Mouse (Mus musculus) liver, embryonic 15.5 days (tissue): ENCODE results near the gene Atpif1. TPM values are rescaled to one million over a fixed set of nuclear protein-coding genes. Genes with fewer than 3 reads are reported as not detected.
A peak's percentile ranks its signal among the peaks of the same experiment; 100 is the strongest.

Source experiments
- ATAC-seq: fragments of 200-750 bp; cut with Nextera tagmentation; 2 replicates; pipeline ENCODE4 v1.8.0; 2017; ENCODE audit warnings: moderate number of reproducible peaks, mild to moderate bottlenecking, moderate library complexity; ENCODE audit not compliant: insufficient read depth
- H3K27ac ChIP-seq: fragments of 300-500 bp; sonication (generic); replicated peaks from 2 replicates; pipeline ENCODE4 v1.5.1; 2015; ENCODE audit warnings: mild to moderate bottlenecking, inconsistent platforms
- H3K27me3 ChIP-seq: fragments of 300-500 bp; sonication (generic); 2 replicates; pipeline ENCODE4 v1.6.1; 2015; ENCODE audit warnings: mild to moderate bottlenecking, inconsistent platforms
- H3K36me3 ChIP-seq: fragments of 300-500 bp; sonication (generic); replicated peaks from 2 replicates; pipeline ENCODE4 v1.6.1; 2015; ENCODE audit warnings: moderate library complexity, mild to moderate bottlenecking, inconsistent platforms
- H3K4me1 ChIP-seq: fragments of 300-500 bp; sonication (generic); replicated peaks from 2 replicates; pipeline ENCODE4 v1.6.1; 2015; ENCODE audit warnings: inconsistent platforms
- H3K4me2 ChIP-seq: fragments of 300-500 bp; sonication (generic); 2 replicates; pipeline ENCODE4 v1.6.1; 2015; ENCODE audit warnings: moderate library complexity, mild to moderate bottlenecking, inconsistent platforms
- H3K4me3 ChIP-seq: fragments of 300-500 bp; sonication (generic); replicated peaks from 2 replicates; pipeline ENCODE4 v1.5.1; 2015; ENCODE audit warnings: mild to moderate bottlenecking, inconsistent platforms
- H3K9ac ChIP-seq: fragments of 300-500 bp; sonication (generic); 2 replicates; pipeline ENCODE4 v1.6.1; 2015; ENCODE audit warnings: moderate library complexity, mild to moderate bottlenecking, inconsistent platforms
- H3K9me3 ChIP-seq: fragments of 300-500 bp; sonication (generic); replicated peaks from 2 replicates; pipeline ENCODE4 v1.6.1; 2016; ENCODE audit warnings: inconsistent platforms
- WGBS: fragments of 180-500 bp; shearing (Covaris S2); methylation state at CpG from one replicate; pipeline ENCODE4 v1.1.7; 2015; ENCODE audit warnings: mixed read lengths; ENCODE audit not compliant: insufficient replicate concordance; 5-methylcytosine and 5-hydroxymethylcytosine counted together
- polyA plus RNA-seq: library from polyadenylated mRNA; unstranded; fragments of >200 nt; fragmentation: Nextera tagmentation; extraction: Ambion mirVana; gene quantifications from 2 replicates; pipeline ENCODE4 v1.2.1, GENCODE M21; 2015

The Atpif1 gene
- polyA plus RNA-seq, 1 experiment from 2014 or later: 1,178 TPM

DNA sequence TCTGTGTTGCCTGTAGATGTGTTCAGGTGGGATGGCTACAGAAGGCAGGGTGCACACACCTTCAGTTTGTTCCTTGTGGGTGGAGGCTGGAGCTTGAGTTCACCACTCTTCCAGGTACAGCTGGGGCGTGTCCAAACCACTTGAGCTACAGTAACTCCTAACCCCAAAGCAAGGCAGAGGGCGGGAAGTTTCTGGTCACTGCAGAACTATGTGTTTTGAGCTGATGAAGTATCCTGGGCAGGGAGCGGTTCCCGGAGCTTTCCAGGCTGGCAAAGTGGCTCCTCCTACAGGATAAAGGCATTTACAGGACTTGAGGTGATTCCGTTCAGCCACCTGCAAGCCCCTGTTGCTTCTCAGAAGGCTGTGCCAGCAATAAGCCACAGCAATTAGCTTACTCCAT lies 20.8 kb upstream of the Atpif1 start:
- ATAC-seq: no peak
- Histone ChIP-seq H3K4me2 (no peak overlapping the region), H3K27me3 (no peaks in the 10 kb centered on the region), H3K4me3 (no peak overlapping the region), H3K36me3 (peaks cover 52% of the 10 kb centered on the region), H3K9me3 (no peaks in the 10 kb centered on the region), H3K9ac (no peak overlapping the region), H3K27ac (no peak overlapping the region), H3K4me1 (peaks cover 19% of the 10 kb centered on the region)
- 65% methylated on average over 5 of the region's 5 CpGs for WGBS

DNA sequence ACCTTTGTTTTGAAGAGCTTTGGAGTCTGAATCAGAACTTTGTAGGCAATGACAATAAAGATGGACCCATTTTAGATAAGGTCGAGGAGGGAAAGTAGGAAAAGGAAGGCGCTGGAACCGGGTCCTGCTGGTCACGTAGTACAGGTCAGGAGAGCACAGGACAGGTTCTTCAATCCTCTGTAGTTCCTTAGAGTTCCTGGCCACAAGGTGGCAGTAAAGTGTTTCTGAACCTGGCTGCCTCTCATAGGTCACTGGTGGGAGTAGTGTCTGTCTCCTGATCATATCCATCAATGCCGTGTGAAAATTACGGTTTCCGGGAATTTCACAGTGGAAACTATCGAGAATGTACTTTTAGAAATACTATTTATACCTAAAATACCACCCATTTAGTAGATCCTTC lies 12.4 kb upstream of the Atpif1 start:
- H3K4me3 ChIP-seq: no peak overlapping the region
- ATAC-seq: peak; percentile 66; the same call in 1 of the 2 replicates

GRCm38 (mm10) chr4:132542724-132543123 lies 9.3 kb upstream of the Atpif1 start:
- ATAC-seq: no peak
- Histone ChIP-seq H3K4me2 (no peak overlapping the region), H3K4me1 (peaks cover 16% of the 10 kb centered on the region), H3K36me3 (peaks cover 96% of the 10 kb centered on the region), H3K9me3 (no peaks in the 10 kb centered on the region), H3K9ac (no peak overlapping the region), H3K27me3 (no peaks in the 10 kb centered on the region), H3K4me3 (no peak overlapping the region), H3K27ac (0 out of 2 replicates have a peak overlapping the region, but pooled peaks have one; percentile 11)
- WGBS: 33% methylated on average over 1 of the region's 1 CpGs

More for the DNA sequence above, 12.4 kb upstream of the Atpif1 start:
- Histone ChIP-seq H3K4me2 (no peak overlapping the region), H3K9me3 (no peaks in the 10 kb centered on the region), H3K27ac (no peak overlapping the region), H3K27me3 (no peaks in the 10 kb centered on the region), H3K36me3 (peaks cover 99% of the 10 kb centered on the region), H3K4me1 (peaks cover 3% of the 10 kb centered on the region; the same call in 1 of the 2 replicates), H3K9ac (no peak overlapping the region)
- WGBS: 34% methylated on average over 8 of the region's 8 CpGs

DNA sequence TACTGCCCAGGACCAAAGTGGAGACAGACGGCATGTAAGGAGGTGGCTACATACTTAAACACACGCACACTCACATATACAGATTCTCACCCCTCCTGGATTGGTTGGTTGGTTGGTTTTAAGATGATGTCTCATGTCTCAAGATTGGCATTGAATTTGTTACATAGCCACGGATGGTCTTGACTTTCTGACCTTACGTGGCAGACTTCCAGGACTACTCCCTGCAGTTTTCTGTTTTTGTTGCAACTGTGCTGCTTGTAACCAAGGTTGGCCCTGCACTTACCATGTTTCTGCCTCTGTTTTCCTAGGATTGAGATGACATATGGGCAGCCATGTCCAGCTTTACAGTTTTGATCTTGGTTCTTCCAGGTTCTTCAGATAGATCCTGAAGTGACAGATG lies 8.0 kb upstream of the Atpif1 start:
- H3K9ac ChIP-seq: no peak overlapping the region
- H3K4me1 ChIP-seq: peaks cover 29% of the 10 kb centered on the region
- no peaks in the 10 kb centered on the region for H3K27me3 ChIP-seq
- H3K4me3 ChIP-seq: no peak overlapping the region
- peaks cover 93% of the 10 kb centered on the region for H3K36me3 ChIP-seq
- ATAC-seq: no peak
- H3K4me2 ChIP-seq: no peak overlapping the region
- 89% methylated on average over 4 of the region's 4 CpGs for WGBS
- no peak overlapping the region for H3K27ac ChIP-seq
- H3K9me3 ChIP-seq: no peaks in the 10 kb centered on the region

DNA sequence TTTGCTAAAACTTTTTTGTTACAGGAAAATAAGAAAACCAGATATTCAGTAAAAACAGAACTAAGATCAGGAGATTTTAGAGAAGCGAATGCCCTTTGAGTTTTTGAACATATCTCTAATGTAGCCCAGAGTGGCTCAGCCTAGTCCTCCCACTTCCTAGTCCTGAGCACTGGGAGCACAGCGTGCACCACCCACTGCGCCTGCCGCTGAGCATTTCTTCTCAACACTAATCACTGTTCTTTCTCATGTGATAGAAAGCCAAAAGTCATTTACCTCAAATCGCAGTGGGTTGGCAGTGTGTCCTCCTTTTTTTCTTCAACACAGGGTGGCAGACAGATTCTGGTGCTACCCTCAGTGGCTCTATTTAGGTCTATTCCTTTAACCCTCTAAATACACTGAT lies 6.0 kb upstream of the Atpif1 start:
- H3K4me3 ChIP-seq: no peak overlapping the region
- ATAC-seq: no peak
- H3K36me3 ChIP-seq: peaks cover 74% of the 10 kb centered on the region
- H3K4me1 ChIP-seq: peaks cover 37% of the 10 kb centered on the region
- WGBS: 88% methylated on average over 5 of the region's 5 CpGs
- no peaks in the 10 kb centered on the region for H3K9me3 ChIP-seq
- no peak overlapping the region for H3K27ac ChIP-seq
- no peaks in the 10 kb centered on the region for H3K27me3 ChIP-seq
- H3K9ac ChIP-seq: no peak overlapping the region
- H3K4me2 ChIP-seq: no peak overlapping the region

DNA sequence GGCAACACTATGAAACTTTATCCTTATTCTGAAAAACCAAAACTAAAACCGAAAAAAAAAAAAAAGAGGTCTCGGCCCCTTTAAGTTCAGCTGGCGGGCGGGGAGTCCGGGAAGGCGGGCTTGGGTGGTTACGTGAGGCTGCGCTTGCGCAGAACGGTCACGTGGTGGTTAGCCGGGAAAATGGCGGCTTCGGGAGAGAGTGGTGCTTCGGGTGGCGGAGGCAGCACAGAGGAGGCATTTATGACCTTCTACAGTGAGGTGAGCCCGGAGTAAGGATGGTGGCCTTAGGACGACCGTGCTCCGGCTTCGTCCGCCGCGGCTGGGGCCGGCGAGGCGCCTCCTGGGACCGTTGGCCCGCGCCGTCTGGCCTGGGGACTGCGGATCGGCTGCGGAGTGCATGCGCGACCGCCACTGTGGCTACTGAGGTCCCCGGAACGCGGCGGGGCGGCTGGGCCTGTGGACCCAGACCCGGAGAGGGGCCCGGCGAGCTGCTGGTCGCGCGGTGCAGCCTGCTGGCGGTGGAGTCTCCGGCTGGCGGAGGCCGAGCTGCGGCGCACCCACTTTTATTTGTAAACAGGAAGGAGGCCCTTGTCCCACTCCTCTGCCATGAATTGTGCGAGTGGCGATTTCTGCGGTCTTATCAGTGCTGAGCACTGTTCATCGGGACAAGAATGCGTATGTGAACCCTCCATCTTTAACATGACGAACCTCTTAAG lies 2.1 kb upstream of the Atpif1 start, which contains the start of gene Dnajc8:
TSS of gene Dnajc8 (plus strand) at position 145 of the 716 bp plus-strand sequence.
- H3K4me2 ChIP-seq: peak within 1 kb of the TSS; percentile 84
- ATAC-seq: peak; percentile 55
- H3K36me3 ChIP-seq: peaks cover 49% of the 10 kb centered on the region
- H3K9ac ChIP-seq: peak within 1 kb of the TSS; percentile 96
- under 1% methylated on average over 60 of the region's 60 CpGs for WGBS
- H3K27ac ChIP-seq: peak within 1 kb of the TSS; percentile 97
- peak within 1 kb of the TSS; percentile 92 for H3K4me3 ChIP-seq
- H3K27me3 ChIP-seq: no peaks in the 10 kb centered on the region
- H3K9me3 ChIP-seq: no peaks in the 10 kb centered on the region
- H3K4me1 ChIP-seq: peaks cover 61% of the 10 kb centered on the region

DNA sequence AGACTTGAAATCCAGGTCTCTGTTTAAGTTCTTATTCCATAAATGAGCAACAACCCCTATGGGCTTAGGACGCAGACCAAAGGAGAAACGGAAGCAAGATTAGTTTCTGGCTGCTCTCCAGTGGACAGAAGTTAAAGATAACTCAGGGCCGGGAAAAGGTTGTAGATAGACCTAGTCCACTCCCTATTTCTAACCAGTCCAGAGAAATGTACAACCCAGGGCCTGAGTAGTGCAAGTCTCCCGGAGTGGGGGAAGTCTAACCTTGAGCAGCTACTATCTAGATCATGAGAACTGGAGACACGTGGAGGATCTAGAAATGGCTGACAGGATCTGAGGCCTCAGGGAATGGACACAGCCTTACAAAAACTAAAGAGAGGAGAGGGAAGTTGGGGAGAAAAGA lies 963 bp downstream of the Atpif1 start:
- H3K9me3 ChIP-seq: no peaks in the 10 kb centered on the region
- peak overlapping the region; percentile 97 for H3K27ac ChIP-seq
- H3K4me3 ChIP-seq: peak overlapping the region; percentile 92
- peaks cover 47% of the 10 kb centered on the region for H3K36me3 ChIP-seq
- H3K4me2 ChIP-seq: peak overlapping the region; percentile 84
- 2% methylated on average over 5 of the region's 5 CpGs for WGBS
- peak; percentile 29 for ATAC-seq
- H3K4me1 ChIP-seq: peaks cover 74% of the 10 kb centered on the region
- H3K9ac ChIP-seq: peak overlapping the region; percentile 84
- H3K27me3 ChIP-seq: no peaks in the 10 kb centered on the region

DNA sequence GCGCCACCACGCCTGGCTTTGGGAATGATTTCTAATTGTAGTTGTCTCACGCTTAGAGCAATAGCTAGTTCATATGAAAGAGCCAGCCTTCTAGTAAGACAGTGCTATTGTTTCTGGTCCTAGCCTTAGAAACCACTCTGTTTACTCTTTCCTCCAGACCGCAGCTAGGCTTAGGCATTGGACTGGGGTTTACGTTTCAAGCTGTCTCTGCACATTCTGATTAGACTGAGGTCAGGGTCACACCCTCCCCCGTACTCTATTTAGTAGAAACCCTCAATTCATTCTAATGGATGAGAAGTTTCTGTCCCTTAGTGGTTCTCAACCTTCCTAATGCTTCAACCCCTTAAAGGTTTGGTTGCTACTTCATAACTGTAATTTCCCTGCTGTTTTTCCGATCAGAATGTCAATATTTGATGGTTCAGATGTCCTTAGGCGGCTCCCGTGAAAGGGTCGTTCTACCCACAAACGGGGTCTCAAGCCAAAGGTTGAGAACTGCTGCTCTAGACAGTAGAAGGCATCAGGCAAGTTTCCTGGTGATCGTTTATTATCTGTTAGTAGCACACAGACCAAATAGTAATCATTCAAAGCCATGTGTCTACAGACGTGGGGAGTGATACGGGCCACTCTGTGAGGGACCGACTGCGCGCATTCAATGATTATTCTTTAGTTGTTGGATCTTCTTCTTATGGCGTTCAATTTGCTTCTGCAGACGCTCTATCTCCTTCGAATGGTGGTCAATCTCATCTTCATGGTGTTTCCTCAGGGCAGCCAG lies 3.2 kb downstream of the Atpif1 start:
- Histone ChIP-seq H3K27ac (peak overlapping the region; percentile 97), H3K27me3 (no peaks in the 10 kb centered on the region), H3K4me1 (peaks cover 78% of the 10 kb centered on the region), H3K4me3 (peak overlapping the region; percentile 92), H3K9me3 (no peaks in the 10 kb centered on the region), H3K9ac (peak overlapping the region; percentile 84), H3K36me3 (peaks cover 48% of the 10 kb centered on the region), H3K4me2 (peak overlapping the region; percentile 84)
- ATAC-seq: peak; percentile 75
- WGBS: 26% methylated on average over 20 of the region's 20 CpGs

DNA sequence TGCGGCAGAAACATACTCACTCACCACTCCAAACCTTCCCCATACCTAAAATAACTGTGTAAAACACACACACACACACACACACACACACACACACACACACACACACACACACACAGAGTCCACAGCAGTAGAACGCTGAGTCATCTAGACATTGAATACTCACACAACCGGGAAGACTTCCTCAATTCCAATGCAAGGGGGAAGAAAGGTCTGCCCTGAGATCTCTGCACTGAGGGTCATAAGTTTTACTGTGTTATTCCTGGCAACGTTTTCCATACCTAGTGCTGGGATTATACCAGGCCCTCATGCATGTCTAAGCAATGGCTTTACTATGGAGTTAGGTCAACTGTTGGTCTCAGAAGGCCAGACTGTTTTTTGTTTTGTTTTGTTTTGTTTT lies 4.1 kb downstream of the Atpif1 start:
- ATAC-seq: no peak
- Histone ChIP-seq H3K27ac (peak overlapping the region; percentile 97), H3K4me1 (peaks cover 79% of the 10 kb centered on the region), H3K4me3 (peak overlapping the region; percentile 92), H3K9me3 (no peaks in the 10 kb centered on the region), H3K4me2 (peak overlapping the region; percentile 84), H3K36me3 (peaks cover 48% of the 10 kb centered on the region), H3K9ac (peak overlapping the region; percentile 47), H3K27me3 (no peaks in the 10 kb centered on the region)
- WGBS: 21% methylated on average over 4 of the region's 4 CpGs

- H3K36me3 ChIP-seq: peaks cover 48% of the 10 kb centered on the region
- H3K9me3 ChIP-seq: no peaks in the 10 kb centered on the region
- ATAC-seq: no peak
- 58% methylated on average over 8 of the region's 8 CpGs for WGBS
- peak overlapping the region; percentile 71 for H3K27ac ChIP-seq
- no peak overlapping the region for H3K4me2 ChIP-seq
- no peaks in the 10 kb centered on the region for H3K27me3 ChIP-seq
- no peak overlapping the region for H3K4me3 ChIP-seq
- H3K9ac ChIP-seq: no peak overlapping the region; the same call in 1 of the 2 replicates
- H3K4me1 ChIP-seq: peaks cover 78% of the 10 kb centered on the region
Measured at GRCm38 (mm10) chr4:132527917-132528522, 5.4 kb downstream of the Atpif1 start.

DNA sequence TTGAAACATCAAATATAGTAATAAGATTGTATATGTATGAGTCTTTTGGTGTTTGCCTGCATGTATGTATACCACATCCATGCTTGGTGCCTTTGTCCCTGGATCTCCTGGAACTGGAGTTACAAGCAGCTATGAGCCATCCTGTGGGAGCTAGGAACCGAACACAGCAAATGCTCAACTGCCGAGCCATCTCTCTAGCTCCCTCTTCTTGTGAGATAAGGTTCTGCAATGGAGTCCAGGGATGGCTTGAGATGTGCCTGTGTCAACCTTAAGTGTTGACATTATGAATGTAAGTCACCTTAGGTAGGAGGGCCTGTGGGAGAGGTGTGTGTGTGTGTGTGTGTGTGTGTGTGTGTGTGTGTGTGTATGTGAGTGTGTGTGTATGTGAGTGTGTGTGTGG lies 6.8 kb downstream of the Atpif1 start:
- no peak overlapping the region for H3K4me3 ChIP-seq
- no peaks in the 10 kb centered on the region for H3K9me3 ChIP-seq
- H3K36me3 ChIP-seq: peaks cover 45% of the 10 kb centered on the region
- no peaks in the 10 kb centered on the region for H3K27me3 ChIP-seq
- no peak overlapping the region for H3K27ac ChIP-seq
- H3K9ac ChIP-seq: no peak overlapping the region
- H3K4me1 ChIP-seq: peaks cover 71% of the 10 kb centered on the region
- H3K4me2 ChIP-seq: no peak overlapping the region
- ATAC-seq: no peak
- 28% methylated on average over 2 of the region's 2 CpGs for WGBS
